Mouse (Mus musculus): ENCODE results near the gene Adamts13. TPM values are rescaled to one million over a fixed set of nuclear protein-coding genes. Genes with fewer than 3 reads are reported as not detected.

Adamts13 gene
- total RNA-seq, 4 experiments from 2014 or later, result 1.4 to 4.9 (median 2.1) TPM

GRCm38 (mm10) chr2:27036003-27036402 is 62.8 kb downstream of the Adamts13 start:
- DNase-seq (ENCODE audit: low spot score in 2 of 2), result no peak

GRCm38 (mm10) chr2:27037008-27037407 is 63.8 kb downstream of the Adamts13 start:
- no peak for DNase-seq (ENCODE audit: low spot score in 2 of 2)

DNA sequence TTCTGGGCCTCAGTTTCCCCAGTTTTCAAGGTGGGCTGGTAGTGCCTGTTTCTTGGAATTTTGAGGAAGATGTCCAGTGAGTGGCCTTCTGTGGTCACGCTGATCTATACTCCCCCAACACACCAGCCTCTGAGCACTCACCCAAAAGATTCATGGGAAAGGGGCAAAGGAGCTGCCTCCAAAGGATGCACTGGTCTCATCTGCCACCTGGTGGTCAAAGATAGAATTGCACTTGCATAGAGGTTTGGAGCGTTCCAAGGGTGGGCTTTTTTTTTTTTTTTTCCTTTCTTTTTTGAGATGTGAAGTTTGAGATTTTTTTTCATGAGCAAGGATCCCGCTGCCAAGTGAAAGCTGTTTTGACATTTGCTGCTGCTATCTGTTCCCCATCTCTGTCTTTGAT is 65.4 kb downstream of the Adamts13 start:
- peak in 1 of 2 experiments; percentile 69 for DNase-seq (ENCODE audit: low spot score in 2 of 2)

- no peak for DNase-seq (ENCODE audit: low spot score in 2 of 2)
These were observed 66.1 kb downstream of the Adamts13 start for GRCm38 (mm10) chr2:27039286-27039685.

DNA sequence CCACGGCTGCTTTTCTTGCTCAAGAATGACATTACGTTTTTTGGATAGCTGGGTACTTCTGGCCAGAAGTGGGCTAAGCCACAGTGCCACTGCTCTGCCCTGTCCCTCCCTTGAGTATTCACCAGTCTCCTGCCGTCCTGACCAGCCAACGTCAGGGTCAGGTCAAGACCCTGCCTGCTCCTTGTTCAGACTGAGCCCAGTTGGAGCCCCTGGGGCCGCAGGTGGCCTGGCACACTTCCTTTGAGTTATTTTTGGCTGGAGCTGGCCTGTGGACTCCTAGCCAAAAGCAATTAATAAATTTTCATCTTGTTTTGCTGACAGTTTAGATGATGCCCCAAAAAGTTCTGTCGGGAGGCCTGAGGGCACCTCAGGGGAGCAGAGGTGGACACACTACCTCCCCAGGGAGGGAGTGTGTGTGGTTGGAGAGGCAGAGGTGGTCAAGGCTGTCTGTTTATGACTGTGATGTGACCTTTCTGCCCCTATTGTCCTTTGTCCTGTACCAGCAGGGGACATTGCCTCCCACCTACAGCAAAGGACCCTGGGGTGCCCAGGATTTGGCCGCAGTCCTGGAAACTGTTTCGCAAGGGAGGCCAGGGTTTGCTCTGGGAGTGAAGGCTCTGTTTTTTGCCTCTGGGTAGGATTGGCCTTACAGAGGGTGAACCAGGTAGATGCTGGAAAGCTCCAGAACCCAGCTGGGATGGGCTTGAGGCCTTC is 69.1 kb downstream of the Adamts13 start:
- DNase-seq (ENCODE audit: low spot score in 2 of 2), result no peak

- DNase-seq (ENCODE audit: low spot score in 2 of 2), result peak; percentile 81 to 92
These were observed 70.2 kb downstream of the Adamts13 start for GRCm38 (mm10) chr2:27043461-27043860.

DNA sequence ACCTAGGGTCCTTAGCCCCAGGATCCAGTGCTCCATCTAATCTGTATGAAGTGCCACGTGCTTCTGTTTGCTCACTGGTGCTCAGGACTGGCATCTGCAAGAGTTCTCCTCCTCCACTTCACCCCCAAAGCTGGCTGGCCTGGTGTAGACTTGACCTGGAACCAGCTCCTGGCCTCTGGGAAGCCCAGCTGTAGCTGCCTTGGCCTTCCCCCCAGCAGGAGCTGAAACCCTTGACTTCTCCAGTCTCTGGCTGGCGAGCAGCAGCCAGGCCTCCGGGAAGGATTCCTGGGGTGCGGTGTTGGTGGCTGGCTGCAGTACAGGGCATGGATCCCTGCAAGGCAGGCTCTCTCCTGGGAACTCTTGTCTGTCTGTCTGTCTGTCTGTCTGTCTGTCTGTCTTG is 71.0 kb downstream of the Adamts13 start:
- DNase-seq (ENCODE audit: low spot score in 2 of 2), result no peak

DNA sequence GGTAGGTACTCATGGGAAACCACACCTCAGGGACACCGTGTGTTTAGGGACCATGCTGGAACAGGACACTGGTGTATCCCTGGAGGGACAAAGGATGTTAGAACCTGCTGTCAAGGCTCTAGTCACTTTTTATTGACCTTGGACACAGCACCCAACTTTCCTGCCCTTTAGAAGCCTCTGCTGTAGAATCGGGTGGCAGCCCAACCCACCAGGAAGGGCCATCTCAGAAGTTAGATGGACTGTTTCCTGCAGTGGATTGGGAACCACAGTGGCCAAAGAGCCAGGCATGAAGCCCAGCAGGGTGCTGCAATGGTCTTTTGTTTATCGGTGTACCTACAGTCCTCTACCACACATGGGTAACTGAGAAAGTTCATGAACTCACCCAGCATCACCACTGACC is 71.4 kb downstream of the Adamts13 start:
- DNase-seq (ENCODE audit: low spot score in 2 of 2), result no peak

- DNase-seq (ENCODE audit: low spot score in 2 of 2), result no peak
These were observed 73.0 kb downstream of the Adamts13 start for GRCm38 (mm10) chr2:27045979-27046770.

GRCm38 (mm10) chr2:27049408-27049807 is 76.2 kb downstream of the Adamts13 start:
- no peak for DNase-seq (ENCODE audit: low spot score in 2 of 2)

GRCm38 (mm10) chr2:27058251-27058650 is 85.0 kb downstream of the Adamts13 start:
- DNase-seq (ENCODE audit: low spot score in 2 of 2), result no peak

DNA sequence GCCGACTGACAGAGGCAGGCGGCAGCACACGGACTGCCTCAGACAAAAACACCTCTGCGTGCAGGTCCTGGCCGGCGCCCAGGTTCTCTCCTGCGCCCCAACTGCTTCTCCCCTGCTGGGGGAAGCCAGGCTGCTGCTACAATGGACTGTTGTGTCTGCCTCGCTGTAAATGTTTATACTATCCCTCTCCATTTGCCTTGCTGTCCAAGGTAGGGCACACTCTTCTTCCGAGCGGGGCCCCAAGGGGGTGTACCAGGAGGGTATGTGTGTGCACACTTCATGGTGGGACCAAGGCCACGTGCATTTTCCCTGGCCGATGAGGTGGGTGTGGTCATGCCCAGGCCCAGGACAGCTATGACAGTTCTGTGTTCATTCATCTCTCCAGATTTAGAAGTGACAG is 85.5 kb downstream of the Adamts13 start:
- no peak for DNase-seq (ENCODE audit: low spot score in 2 of 2)

DNA sequence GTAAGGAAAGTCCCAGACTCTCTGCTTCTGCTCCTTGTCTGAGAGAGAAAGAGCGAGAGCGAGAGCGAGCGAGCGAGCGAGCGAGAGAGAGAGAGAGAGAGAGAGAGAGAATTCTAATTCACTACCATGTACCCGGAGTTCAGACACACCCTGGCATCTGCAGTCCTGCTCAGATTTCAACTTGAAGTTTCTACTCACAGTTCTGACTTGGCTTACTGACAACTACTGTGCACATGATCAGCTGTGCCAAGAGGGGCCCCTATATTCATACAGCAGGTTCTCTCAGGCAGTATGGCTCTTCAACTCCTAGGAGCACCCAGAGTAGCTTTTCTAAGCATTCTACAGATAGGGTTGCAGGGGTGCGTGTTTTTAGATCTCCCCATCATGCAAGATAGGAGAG is 86.0 kb downstream of the Adamts13 start:
- no peak for DNase-seq (ENCODE audit: low spot score in 2 of 2)

Other genes with a start within 250 kb of the Adamts13 start
- gene Abo, start 108.4 kb upstream of the Adamts13 start, total RNA-seq (2022), result not detected
- 10 to 100 TPM; 21.4 to 29.3 (median 22.9) TPM for gene Surf6, start 70.5 kb upstream of the Adamts13 start, total RNA-seq (2022)
- gene Med22, start 62.7 kb upstream of the Adamts13 start, total RNA-seq (2022), result 10 to 100 TPM; 42.5 to 48.9 (median 47.4) TPM
- 100 to 1,000 TPM; 201 to 291 (median 240) TPM for gene Rpl7a, start 62.7 kb upstream of the Adamts13 start, total RNA-seq (2022)
- 10 to 100 TPM; 36.2 to 42.4 (median 37.7) TPM for gene Surf2, start 57.0 kb upstream of the Adamts13 start, total RNA-seq (2022)
- 100 to 1,000 TPM; 102 to 124 (median 112) TPM for gene Surf1, start 56.9 kb upstream of the Adamts13 start, total RNA-seq (2022)
- gene Surf4, start 39.5 kb upstream of the Adamts13 start, total RNA-seq (2022), result 10 to 100 TPM; 50.4 to 57.6 (median 55.9) TPM
- gene Stkld1, start 39.4 kb upstream of the Adamts13 start, total RNA-seq (2022), result under 1 TPM in 3 of 4 experiments, not detected in 1; 0.34 to 1.00 (median 0.35) TPM
- 10 to 100 TPM; 55.6 to 67.6 (median 59.5) TPM for gene Rexo4, start 9.0 kb upstream of the Adamts13 start, total RNA-seq (2022)
- gene Cacfd1, start 36.5 kb downstream of the Adamts13 start, total RNA-seq (2022), result 10 to 100 TPM; 40.2 to 46.8 (median 42.0) TPM
- gene Slc2a6, start 54.6 kb downstream of the Adamts13 start, total RNA-seq (2022), result 10 to 100 TPM; 33.6 to 37.1 (median 34.4) TPM
- 1 to 10 TPM in 3 of 4 experiments, under 1 TPM in 1; 0.54 to 2.7 (median 1.7) TPM for gene Mymk, start 98.8 kb downstream of the Adamts13 start, total RNA-seq (2022)
- 10 to 100 TPM in 2 of 4 experiments, 1 to 10 TPM in 2; 8.9 to 13.8 (median 11.1) TPM for gene Adamtsl2, start 106.0 kb downstream of the Adamts13 start, total RNA-seq (2022)
- gene Fam163b, start 169.1 kb downstream of the Adamts13 start, total RNA-seq (2022), result 100 to 1,000 TPM in 2 of 4 experiments, 10 to 100 TPM in 2; 87.0 to 124 (median 100) TPM
- 1 to 10 TPM in 1 of 4 experiments, under 1 TPM in 3; 0.25 to 1.5 (median 0.74) TPM for gene Dbh, start 191.8 kb downstream of the Adamts13 start, total RNA-seq (2022)

Data from layer of hippocampus, adult 8-10 months (tissue).